Mouse (Mus musculus) G1E (cell line): ENCODE data around the gene Trim38.
A peak's percentile ranks its signal among the peaks of the same experiment; 100 is the strongest.

ENCODE experiments used
- CTCF ChIP-seq: IDR thresholded peaks from 2 replicates; pipeline ENCODE4 v1.5.1; 2012; ENCODE audit warnings: low read depth, low read length, inconsistent platforms, mixed read lengths
- GATA1 ChIP-seq: IDR thresholded peaks from 2 replicates; pipeline ENCODE4 v1.6.1; 2012; ENCODE audit warnings: borderline replicate concordance, low read length, inconsistent platforms, mixed read lengths
- GATA2 ChIP-seq: IDR thresholded peaks from 2 replicates; pipeline ENCODE4 v1.6.1; 2012; ENCODE audit warnings: low read depth, low read length, inconsistent platforms, borderline replicate concordance
- POLR2AphosphoS5 ChIP-seq: IDR thresholded peaks from 2 replicates; pipeline ENCODE4 v1.6.1; 2012; ENCODE audit warnings: low read depth, low read length, inconsistent platforms; ENCODE audit not compliant: insufficient replicate concordance
- TAL1 ChIP-seq: conservative IDR thresholded peaks from 2 replicates; pipeline ENCODE4 v1.6.1; 2012; ENCODE audit warnings: low read depth, low read length, inconsistent platforms, mixed read lengths

- TF ChIP-seq CTCF (no peak), GATA1 (no peak), TAL1 (no peak), GATA2 (no peak), POLR2AphosphoS5 (peak; percentile 99; the same call in 1 of the 2 replicates)
Observed at GRCm38 (mm10) chr13:23739069-23739921, 30.4 kb upstream of the Trim38 start.
